Mouse (Mus musculus) thymus, postnatal 4 days (tissue): Measurements from ENCODE around the gene Tmed1.
"Not testable (repeated sequence)": the region's sequence is repeated elsewhere in the genome, so short reads cannot be mapped to it uniquely, and the experiment has no call there.

Source experiments
- DNase-seq: peaks from one replicate; pipeline ENCODE4 v3.0.0; 2021

The Tmed1 gene

GRCm38 (mm10) chr9:21525142-21525936 lies 15.3 kb upstream of the Tmed1 start:
- peak; percentile 15 for DNase-seq

GRCm38 (mm10) chr9:21518690-21519089 lies 8.6 kb upstream of the Tmed1 start:
- not testable (repeated sequence) for DNase-seq

- no peak for DNase-seq
Measured at GRCm38 (mm10) chr9:21517947-21518495, 8.0 kb upstream of the Tmed1 start.

DNA sequence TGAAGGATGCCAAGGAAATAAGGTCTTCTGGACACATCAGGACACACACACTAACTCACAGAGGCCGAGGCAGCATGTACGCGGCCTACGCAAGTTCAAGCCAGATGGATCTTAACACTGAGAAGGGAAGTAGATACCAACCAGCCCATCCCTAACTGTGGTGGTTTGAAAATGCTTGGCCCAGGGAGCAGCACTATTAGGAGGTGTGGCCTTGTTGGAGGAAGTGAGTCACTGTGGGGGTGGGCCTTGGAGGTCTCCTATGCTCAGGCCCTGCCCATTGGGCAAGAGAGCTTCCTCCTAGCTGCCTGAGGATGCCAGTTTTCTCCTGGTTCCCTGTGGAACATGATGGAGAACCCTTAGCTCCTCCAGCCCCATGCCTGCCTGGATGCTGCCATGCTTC lies 3.4 kb upstream of the Tmed1 start:
- no peak for DNase-seq

GRCm38 (mm10) chr9:21511052-21511451 lies 1.0 kb upstream of the Tmed1 start:
- no peak for DNase-seq

GRCm38 (mm10) chr9:21510689-21511015 lies 600 bp upstream of the Tmed1 start:
- no peak for DNase-seq

GRCm38 (mm10) chr9:21508871-21509404 lies 1.1 kb downstream of the Tmed1 start:
- no peak for DNase-seq

DNA sequence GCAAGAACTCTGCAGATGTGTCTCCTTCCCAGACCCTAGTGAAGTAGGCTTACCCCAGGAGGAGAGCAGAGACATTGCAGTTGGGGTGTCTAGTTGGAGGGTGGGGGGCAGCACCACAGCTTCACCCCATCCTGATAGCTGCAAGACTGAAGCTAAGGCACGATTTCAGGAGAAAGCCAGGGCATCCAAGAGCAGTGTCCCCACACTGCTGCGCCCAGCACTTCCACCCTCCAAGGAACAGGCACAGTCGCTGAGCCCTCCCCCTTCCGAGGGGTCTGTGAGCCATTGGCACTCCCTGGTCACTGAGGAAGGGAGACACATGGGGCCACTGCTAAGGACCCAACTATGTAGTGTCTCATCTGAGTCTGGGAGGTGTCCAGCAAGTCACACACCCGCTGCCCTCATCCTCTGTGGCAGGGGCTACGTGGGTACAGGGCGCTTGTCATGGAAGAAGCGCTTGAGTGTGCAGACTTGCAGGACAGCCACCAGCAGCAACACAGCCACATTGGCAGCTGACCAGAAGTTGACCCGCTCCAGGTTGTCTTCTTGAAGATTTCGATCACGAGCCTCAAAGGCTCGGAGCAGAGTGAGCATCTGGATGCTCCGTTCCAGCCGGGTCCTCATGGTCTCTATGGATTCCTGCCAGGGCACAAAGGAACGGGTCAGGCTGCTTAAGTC lies 2.2 kb downstream of the Tmed1 start:
- DNase-seq: peak; percentile 18

DNA sequence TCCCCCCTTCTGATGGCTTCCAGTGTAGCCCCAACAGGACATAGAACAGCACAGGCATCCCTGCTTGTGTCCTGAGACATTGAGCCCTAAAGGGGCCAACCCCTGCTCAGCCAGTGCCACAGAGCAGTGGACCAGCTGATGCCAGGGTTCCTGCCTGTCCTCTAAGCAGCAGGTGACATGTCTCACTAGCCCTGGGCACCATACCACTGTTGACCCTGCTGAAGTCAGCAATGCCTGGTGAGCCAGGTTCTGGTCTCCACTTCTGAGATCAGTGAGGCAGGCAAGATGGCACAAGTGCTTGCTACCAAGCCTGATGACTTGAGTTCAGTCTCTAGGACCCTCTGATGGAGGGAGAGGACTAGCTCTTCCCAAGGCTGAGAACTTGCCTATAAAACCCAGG lies 4.3 kb downstream of the Tmed1 start:
- no peak for DNase-seq

DNA sequence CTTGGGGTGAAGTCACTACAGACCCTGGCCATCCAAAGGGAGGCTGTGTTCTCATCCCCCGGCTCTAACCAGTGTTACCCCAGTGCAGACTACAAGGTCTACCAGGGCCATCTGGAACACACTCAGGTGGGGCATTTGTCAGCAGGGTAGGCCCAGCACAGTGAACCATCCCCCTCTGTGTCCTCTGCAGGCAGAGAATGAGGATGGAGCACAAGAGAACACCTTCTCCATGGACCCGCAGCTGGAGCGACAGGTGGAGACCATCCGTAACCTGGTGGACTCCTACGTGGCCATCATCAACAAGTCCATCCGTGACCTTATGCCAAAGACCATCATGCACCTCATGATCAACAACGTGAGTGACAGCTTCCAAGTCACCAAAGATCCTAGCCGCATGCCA lies 6.7 kb downstream of the Tmed1 start:
- no peak for DNase-seq

- no peak for DNase-seq
Measured at GRCm38 (mm10) chr9:21498284-21498902, 11.7 kb downstream of the Tmed1 start.

- DNase-seq: no peak
Measured at GRCm38 (mm10) chr9:21497664-21498063, 12.4 kb downstream of the Tmed1 start.

GRCm38 (mm10) chr9:21497050-21497542 lies 13.0 kb downstream of the Tmed1 start:
- DNase-seq: no peak

GRCm38 (mm10) chr9:21496308-21497049 lies 13.6 kb downstream of the Tmed1 start:
- no peak for DNase-seq

DNA sequence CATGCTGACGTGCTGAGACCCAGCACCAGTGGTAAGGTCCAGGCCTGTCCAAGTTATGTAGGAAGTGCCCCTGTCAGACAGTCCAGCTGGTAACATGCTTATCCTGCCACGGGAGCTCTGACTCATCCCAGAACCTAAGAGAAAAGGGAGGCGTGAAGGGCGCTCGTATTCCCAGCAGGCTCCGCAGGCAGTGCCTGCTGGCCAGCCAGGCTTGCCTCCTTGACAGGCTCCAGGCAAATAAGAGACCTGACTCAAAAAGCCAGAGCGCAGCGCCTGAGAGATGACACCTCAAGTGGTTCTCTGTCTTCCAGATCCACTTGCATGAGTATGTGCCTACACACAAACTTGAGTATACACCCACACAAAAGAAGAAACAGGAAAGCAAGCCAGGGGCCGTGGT lies 15.3 kb downstream of the Tmed1 start:
- no peak for DNase-seq

DNA sequence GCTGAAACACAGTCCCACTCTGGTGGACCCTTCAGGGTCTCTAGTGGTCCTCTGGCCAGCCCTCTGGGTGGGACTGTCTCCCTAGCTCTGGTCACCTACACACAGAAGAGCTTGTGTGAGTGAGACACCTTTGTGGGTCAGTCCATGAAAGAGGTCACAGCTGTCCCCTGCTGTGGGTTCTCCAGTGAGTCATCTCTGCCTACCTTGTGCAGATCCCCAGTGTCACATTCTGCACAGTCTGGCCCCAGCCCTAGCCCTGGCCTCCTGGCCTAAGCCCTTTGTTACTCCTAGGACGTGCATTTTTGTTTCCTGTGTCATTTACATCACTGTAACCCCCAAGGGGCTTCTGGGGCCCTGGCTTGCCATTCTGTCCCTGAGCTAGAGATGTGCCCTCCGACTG lies 16.1 kb downstream of the Tmed1 start:
- no peak for DNase-seq

GRCm38 (mm10) chr9:21490696-21491095 lies 19.4 kb downstream of the Tmed1 start:
- DNase-seq: no peak

- DNase-seq: peak; percentile 24
Measured at GRCm38 (mm10) chr9:21488246-21488645, 21.8 kb downstream of the Tmed1 start.

DNA sequence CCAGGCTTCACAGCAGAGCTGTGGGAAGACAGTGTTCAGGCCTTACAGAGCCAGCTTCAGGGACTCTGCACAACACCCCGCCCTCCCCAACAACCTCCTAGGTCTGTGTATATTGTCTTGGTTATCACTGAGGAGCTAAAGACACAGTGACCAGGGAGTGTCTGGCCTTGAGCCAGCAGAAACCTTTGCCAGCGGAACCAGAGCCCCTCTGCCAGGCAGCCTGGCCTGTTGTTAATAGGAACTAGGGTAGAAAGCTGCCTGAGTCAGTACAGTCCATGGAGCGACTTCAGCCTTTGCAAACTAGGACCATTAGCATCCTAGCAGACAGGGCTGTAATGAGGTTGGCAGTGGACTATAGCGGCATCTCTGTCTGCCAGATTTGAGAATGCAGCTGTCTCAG lies 26.0 kb downstream of the Tmed1 start:
- no peak for DNase-seq

GRCm38 (mm10) chr9:21477707-21478106 lies 32.3 kb downstream of the Tmed1 start:
- DNase-seq: no peak

DNA sequence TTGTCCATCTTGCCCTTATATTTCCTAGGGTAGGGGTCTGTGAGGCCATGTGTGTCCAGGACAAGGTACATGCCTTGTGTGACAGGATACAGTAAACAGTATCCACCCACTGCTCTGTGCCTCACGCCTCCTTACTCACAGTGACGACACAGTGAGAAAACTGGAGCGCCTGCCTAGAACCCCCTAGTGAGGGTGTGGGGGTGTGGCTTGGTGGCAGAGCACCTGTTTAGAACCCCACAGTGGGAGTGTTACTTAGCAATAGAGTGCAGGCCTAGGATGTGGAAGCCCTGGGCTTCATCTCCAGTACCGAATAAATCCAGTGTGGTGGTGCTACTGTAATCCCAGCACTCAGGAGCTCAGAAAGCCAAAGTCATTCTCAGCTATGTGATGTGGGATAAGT lies 37.1 kb downstream of the Tmed1 start:
- DNase-seq: no peak
